Mouse (Mus musculus) gastrocnemius, postnatal 14 days (tissue): ENCODE results near the gene Nlrp1a. TPM values are rescaled to one million over a fixed set of nuclear protein-coding genes. Genes with fewer than 3 reads are reported as not detected.

Source experiments
- DNase-seq: peaks from one replicate; pipeline ENCODE4 v3.0.0; 2021; ENCODE audit warnings: mixed read lengths
- intact Hi-C: fragments of 180-260 bp; cut with DNase I; formaldehyde crosslinking; loops from one replicate; pipeline ENCODE4 v1.15.1; 2025; ENCODE audit warnings: low total_unique reads
- long read RNA-seq, 2 experiments: library from polyadenylated mRNA; stranded (forward); transcript quantifications; one replicate each; pipeline ENCODE4 v2.0.0; 2021
- total RNA-seq, 2 experiments: library from RNA; stranded (reverse); gene quantifications; 2 replicates each; pipeline ENCODE4 v1.2.3; 2021

Gene Nlrp1a
- total RNA-seq = under 1 TPM; 0.37 to 0.66 TPM
- long read RNA-seq, experiment 1 = 0 reads
- long read RNA-seq, experiment 2, partial matches to known transcripts = 0 of 2 reads
- long read RNA-seq, experiment 2, other reads (novel, unspliced or antisense) = 2 of 2 reads

DNA sequence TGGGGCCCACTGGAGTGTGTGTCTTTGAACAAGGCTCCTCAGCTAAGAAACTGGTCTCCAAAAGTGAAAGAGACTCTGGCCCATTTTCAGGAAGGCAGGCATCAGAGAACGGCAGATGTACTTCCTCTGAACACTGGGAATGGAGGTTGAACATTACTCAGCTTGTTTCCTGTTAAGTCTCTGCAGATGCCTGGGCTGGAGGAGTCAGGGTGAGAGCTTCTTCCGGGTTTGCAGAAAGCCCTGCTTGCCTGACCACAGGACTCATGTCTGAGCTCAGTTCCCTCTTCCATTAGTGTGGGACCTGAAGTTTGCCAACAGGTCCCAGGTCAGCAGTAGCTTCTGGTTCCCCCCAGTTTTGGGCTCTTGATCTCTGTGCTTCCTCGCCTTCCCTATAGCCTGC is at the start of gene Nlrp1a:
TSS of gene Nlrp1a (minus strand) at position 44 of the 400 bp plus-strand sequence.
- intact Hi-C loops = no loop called here
- DNase-seq = no peak

DNA sequence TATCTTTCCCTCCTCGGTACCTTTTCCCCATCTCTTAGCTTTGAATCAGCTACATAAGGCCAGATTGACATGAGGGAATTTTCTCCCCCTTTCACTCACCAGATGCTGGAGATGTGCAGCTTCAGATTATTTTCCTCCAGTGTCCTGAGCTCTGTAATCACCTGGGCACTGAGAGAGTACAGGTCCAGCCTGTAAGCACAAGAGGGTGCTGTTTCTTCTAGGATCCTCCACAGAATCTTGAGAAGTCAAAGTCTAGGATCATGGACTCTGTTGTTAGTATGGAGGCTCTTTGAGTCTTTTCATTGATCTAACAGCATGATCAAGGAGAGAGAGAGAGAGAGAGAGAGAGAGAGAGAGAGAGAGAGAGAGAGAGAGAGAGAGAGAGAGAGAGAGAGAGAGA is 25.1 kb upstream of the Nlrp1a start:
- intact Hi-C loops = no loop called here
- DNase-seq = no peak

DNA sequence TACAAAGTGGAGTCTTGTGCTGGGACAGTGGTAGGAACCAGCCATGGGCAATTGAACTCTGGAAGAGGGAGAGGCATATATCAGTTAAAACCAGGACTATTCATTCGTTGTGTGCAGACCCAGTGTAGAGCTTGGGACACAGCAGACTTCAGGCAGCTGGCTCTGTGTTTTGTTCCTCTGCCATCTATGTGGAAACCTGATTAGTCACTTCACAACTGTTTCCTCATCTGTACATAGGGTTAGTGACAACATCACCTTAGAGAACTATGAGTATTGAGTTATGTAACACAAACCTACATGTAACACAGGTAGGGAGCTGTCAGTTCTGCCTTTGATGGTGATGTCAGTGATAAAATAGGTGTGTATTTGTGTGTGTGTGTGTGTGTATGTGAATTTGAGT is 19.6 kb upstream of the Nlrp1a start:
- intact Hi-C loops = no loop called here
- DNase-seq = no peak

DNA sequence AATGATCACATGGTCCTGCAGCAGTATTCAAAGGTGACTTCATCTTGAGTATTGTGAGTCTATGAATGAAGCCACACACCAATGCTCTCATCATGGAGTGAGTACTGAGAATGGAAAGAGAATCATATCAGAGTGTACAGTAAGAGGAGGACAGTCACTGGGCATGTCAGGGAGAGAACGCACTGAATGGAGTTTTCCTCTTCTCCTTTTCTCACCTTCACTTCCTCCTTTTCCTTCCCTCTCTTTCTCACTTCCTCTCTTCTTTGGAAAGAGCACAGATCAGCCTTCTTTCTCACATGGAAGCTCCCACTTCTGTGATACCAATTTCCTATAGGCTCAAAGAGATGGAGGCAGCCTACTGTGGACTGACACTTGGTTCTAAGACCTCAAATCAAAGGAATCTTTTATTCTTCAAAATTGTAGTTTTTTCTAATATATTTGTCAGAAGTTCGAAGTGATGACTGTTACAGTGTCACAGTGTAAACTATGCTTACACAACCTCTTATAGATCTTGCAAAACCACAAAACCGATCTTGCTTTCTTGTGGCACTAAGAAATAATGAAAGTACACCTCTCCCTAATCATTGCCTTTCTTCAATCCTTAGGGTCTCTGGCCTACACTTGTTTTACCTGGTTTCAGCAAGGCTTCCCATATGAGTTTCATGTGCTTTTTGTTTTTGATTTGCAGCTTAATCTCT is 15.1 kb upstream of the Nlrp1a start:
- no peak for DNase-seq
- intact Hi-C loops = no loop called here

DNA sequence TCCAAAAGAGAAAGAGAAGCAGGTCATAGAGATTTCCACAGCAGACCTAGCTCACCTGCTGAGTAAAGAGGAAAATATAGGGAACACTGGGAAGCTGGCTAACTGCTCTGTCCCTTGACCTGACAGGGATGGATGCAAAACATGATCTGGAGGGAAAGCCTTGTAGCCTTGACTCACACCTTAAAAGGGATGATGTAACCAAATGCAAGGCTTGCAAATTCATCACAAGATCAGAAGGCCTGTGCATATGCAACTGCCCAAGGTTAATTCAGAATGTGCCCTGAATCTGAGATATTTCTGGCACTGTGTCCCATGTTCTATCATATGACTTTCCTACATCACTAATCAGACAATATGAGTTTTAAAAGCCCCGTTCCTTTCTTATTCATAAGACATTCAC is 10.8 kb upstream of the Nlrp1a start:
- no peak for DNase-seq
- intact Hi-C loops = no loop called here

DNA sequence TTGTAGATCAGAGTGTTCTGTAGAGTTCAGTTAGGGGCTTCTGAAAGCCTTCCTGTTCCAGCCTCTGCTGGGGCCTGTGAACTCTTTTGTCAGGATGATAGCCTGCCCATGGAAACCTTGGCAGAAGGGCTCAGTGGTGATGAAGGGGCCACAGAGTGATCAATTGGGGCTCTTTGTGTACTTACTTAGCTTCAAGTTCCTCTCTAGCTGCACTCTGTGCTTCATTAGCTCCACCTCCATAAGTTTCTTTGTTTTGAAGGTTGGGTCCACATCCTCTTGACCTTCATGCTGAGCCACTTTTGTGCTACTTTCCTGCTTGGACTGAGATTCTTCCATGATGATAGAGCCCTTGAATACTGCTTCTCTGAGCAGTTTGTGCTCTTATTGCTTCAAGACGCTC is 2.5 kb downstream of the Nlrp1a start:
- no peak for DNase-seq
- intact Hi-C loops = no loop called here

DNA sequence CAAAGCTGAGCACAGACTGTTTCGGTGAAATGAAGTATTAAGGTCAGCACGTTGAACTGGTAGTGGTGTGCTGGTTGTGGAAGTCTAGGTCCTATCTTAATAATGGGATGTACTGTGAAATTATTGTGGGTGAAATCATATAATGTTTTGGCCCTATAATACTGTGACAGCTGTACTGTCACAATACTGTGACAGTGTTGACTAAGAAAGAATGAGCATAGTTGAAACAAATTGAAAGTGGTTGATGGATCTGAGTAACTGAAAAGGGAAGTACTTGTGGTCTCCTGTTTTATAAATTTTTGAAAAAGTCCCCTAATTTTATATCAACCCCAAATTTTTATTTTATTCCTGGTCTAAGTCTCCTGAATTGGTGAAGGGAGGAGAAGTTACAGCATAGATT is 37.4 kb downstream of the Nlrp1a start:
- intact Hi-C loops = no loop called here
- DNase-seq = no peak

DNA sequence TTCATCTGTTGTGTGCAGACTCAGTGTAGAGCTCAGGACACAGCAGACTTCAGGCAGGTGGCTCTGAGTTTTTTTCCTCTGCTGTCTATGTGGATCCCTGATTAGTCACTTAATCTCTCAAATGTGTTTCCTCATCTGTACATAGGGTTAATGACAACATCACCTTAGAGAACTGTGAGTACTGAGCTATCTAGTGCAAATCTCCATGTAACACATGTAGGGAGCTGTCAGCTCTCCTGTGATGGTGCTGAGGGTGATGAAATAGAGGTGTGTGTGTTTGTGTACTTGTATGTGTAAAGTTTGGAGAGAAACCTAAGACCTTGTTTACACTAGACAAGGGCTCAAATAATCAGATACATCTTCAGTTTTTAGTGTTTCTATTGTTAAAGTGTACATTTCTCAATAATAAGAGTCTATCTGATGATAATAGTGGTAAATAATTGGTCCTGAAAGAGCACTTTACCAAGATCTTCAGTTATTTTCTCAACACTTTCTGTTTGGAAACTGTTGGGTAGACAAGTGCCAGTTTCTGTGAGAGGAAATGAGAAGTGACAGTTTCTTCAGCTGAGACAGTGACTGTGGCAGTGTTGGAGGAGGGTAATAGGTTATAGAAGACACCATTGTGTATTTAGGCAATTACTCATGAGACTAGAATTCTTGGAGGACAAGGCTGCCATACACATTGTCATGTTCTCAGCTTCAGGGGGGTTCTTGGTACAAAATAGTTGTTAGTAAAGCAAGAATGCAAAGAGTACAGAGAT is 38.1 kb downstream of the Nlrp1a start:
- intact Hi-C loops = no loop called here
- no peak for DNase-seq

DNA sequence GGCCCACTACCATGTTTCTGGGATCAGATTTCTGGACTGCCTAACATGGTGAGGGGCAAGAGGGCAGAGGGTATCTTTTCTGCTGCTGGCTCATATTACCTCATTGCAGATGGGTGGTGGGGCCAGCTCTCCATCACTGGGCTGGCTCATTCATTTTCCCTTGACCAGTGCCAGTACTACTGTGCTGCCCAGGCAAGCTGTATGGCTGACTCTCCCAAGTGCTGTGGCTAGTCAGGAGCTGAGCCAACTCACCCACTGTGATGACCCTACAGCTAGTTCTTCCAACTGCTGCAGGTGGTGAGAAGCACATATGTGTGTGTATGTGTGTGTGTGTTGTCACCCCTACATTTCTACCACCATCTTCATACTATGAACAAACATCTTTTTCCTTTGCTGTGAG is 40.6 kb downstream of the Nlrp1a start:
- intact Hi-C loops = no loop called here
- no peak for DNase-seq

DNA sequence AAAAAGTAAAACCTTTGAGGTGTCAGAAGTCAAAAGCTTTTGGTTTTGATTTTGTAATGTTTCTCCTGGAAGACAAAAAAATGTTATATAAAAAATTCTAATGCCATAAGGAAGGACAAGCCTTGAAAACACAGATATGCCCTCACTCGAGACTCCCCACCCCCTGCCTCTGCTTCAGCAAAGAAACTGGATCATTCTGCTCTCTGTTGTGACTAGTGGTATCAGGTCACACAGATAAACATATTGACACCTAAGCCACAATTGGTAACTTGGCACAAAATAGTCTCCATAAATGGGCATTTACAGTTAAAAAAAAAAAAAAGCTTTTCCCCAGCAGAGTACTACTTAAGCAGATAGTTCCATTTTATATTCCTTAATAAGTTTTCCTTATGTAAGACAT is 68.2 kb downstream of the Nlrp1a start:
- intact Hi-C loops = no loop called here
- DNase-seq = no peak

DNA sequence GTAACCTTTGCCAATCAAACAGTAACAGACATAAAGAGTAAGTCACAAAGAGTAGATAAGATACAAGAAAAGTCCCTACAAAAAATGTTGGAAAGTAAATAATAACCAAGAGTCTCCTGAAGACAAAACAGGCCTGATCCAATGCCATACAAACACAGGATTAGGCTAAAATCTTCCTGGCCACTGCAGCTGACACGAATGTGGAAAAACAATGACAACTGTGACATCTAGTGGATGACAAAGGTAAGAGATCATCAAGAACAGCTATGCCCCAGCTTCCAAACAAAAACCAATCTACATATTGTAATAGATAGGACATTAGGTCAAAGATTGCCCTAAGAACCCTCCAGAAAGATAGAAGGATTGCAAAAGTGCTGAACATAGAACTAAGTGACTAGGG is 92.0 kb downstream of the Nlrp1a start:
- DNase-seq = no peak
- intact Hi-C loops = no loop called here

Other genes with a start within 250 kb of the Nlrp1a start
- gene Nup88, start 174.7 kb downstream of the Nlrp1a start, total RNA-seq = 10 to 100 TPM; 36.7 to 38.6 TPM
- 10 to 100 TPM; 11.4 to 13.4 TPM for gene Rpain, start 174.5 kb downstream of the Nlrp1a start, total RNA-seq
- 100 to 1,000 TPM; 146 to 150 TPM for gene C1qbp, start 161.7 kb downstream of the Nlrp1a start, total RNA-seq
- 1 to 10 TPM; 7.0 to 9.8 TPM for gene Dhx33, start 140.3 kb downstream of the Nlrp1a start, total RNA-seq
- gene Mis12, start 125.1 kb downstream of the Nlrp1a start, total RNA-seq = 1 to 10 TPM; 5.1 to 6.4 TPM
- gene Derl2, start 124.9 kb downstream of the Nlrp1a start, total RNA-seq = 10 to 100 TPM; 15.9 to 19.3 TPM
- gene 6330403K07Rik, start 111.2 kb downstream of the Nlrp1a start, total RNA-seq = 1 to 10 TPM in 1 of 2 experiments, under 1 TPM in 1; 0.84 to 1.5 TPM
- under 1 TPM; 0.08 to 0.11 TPM for gene Nlrp1b, start 86.0 kb upstream of the Nlrp1a start, total RNA-seq